Mouse (Mus musculus) C2C12 (cell line): ENCODE measurements around the gene Grid2ip. TPM values are rescaled to one million over a fixed set of nuclear protein-coding genes. Genes with fewer than 3 reads are reported as not detected.

Source experiments
- H3K27me3 ChIP-seq: one replicate; pipeline ENCODE4 v1.6.1; 2011; ENCODE audit not compliant: control insufficient read depth, insufficient read depth, insufficient read length
- H3K36me3 ChIP-seq: one replicate; pipeline ENCODE4 v1.6.1; 2011; ENCODE audit not compliant: control insufficient read depth, insufficient read depth
- H3K4me3 ChIP-seq: one replicate; pipeline ENCODE4 v1.5.1; 2011; ENCODE audit warnings: mild to moderate bottlenecking, control low read depth; ENCODE audit not compliant: poor library complexity, insufficient read depth, severe bottlenecking
- H3K79me2 ChIP-seq: one replicate; pipeline ENCODE4 v1.6.1; 2011; ENCODE audit not compliant: control insufficient read depth, insufficient read depth
- H3K79me3 ChIP-seq: one replicate; pipeline ENCODE4 v1.6.1; 2011; ENCODE audit warnings: low read depth, control low read depth
- H3ac ChIP-seq: one replicate; pipeline ENCODE3; 2011; ENCODE audit warnings: low read depth; ENCODE audit not compliant: control insufficient read depth, insufficient read length
- CEBPB ChIP-seq: IDR thresholded peaks from one replicate; pipeline ENCODE4 v1.6.1; 2011; ENCODE audit warnings: low read depth, mild to moderate bottlenecking, control low read depth, moderate library complexity
- CTCF ChIP-seq: IDR thresholded peaks from one replicate; pipeline ENCODE4 v1.5.1; 2011; ENCODE audit not compliant: control insufficient read depth, insufficient read depth, insufficient read length
- FOSL1 ChIP-seq: IDR thresholded peaks from one replicate; pipeline ENCODE4 v1.8.0; 2011; ENCODE audit warnings: mild to moderate bottlenecking, low read length; ENCODE audit not compliant: poor library complexity, insufficient read depth, severe bottlenecking
- MAX ChIP-seq: IDR thresholded peaks from one replicate; pipeline ENCODE4 v1.6.1; 2011; ENCODE audit warnings: mild to moderate bottlenecking, control low read depth
- MYOD1 ChIP-seq: IDR thresholded peaks from one replicate; pipeline ENCODE4 v1.6.1; 2011; ENCODE audit warnings: low read depth; ENCODE audit not compliant: control insufficient read depth, insufficient read length
- MYOG ChIP-seq: IDR thresholded peaks from one replicate; pipeline ENCODE4 v1.6.1; 2011; ENCODE audit not compliant: control insufficient read depth, insufficient read length; ENCODE audit errors: extremely low read depth
- USF1 ChIP-seq: IDR thresholded peaks from one replicate; pipeline ENCODE4 v1.6.1; 2011; ENCODE audit warnings: low read depth, mild to moderate bottlenecking, control low read depth, moderate library complexity
- polyA plus RNA-seq: library from polyadenylated mRNA; unstranded; fragments of >200 nt; fragmentation: generic; extraction: Trizol; gene quantifications from one replicate; pipeline ENCODE4 v1.2.1, GENCODE M21; 2012; ENCODE audit warnings: missing spikeins

Gene Grid2ip
- polyA plus RNA-seq, 1 experiment: not detected

- peaks cover 40% of the 10 kb centered on the region for H3K27me3 ChIP-seq
Measured at GRCm38 (mm10) chr5:143357564-143357963, 426 bp downstream of the Grid2ip start.

DNA sequence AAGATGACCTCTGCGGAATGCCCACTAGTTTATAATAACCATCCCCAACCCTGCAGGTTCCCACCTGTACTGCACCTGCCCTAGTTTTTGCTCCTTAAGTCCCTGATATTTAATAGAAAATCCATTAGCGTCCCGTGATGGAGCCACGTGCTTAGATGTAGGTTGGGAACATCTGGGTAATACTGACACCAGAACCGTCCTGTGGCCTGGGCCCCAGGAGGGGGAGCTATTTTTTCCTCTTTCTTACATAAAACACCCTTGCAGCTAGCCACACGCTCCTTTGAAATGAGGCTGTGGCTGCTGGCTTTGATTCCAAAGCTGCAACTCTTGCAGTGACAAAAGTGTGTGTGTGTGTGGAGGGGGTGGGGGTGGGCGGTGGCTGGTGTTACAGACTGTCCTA, 2.1 kb downstream of the Grid2ip start:
- TF ChIP-seq CEBPB (no peak), CTCF (no peak), MYOG (no peak), USF1 (no peak)
- H3ac ChIP-seq: no peak overlapping the region
- H3K4me3 ChIP-seq: no peak overlapping the region
- H3K36me3 ChIP-seq: no peaks in the 10 kb centered on the region
- H3K27me3 ChIP-seq: peaks cover 51% of the 10 kb centered on the region
- H3K79me3 ChIP-seq: no peaks in the 10 kb centered on the region
- H3K79me2 ChIP-seq: no peaks in the 10 kb centered on the region

More at GRCm38 (mm10) chr5:143357564-143357963, 426 bp downstream of the Grid2ip start:
- H3ac ChIP-seq: no peak overlapping the region
- H3K79me3 ChIP-seq: no peaks in the 10 kb centered on the region
- no peak overlapping the region for H3K4me3 ChIP-seq
- H3K79me2 ChIP-seq: no peaks in the 10 kb centered on the region
- TF ChIP-seq CEBPB (no peak), MAX (no peak), MYOG (no peak), CTCF (no peak), USF1 (no peak), FOSL1 (no peak)
- no peaks in the 10 kb centered on the region for H3K36me3 ChIP-seq

DNA sequence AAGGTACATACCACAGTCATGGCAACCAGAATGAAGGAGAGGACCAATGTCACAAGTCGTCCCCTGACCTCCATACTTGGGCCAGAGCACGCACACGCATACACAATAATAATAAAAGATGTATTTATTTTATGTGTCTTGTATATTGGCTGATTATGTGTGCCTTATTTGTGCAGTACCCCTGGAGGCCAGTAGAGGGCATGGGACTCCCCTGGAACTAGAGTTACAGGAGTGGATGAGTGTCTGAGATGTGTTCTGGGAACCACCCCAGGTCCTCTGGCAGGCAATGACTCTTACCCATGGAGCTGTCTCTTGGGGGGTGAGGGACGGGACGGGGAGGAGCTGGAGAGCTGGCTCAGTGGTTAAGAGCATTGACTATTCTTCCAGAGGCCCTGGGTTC, 2.9 kb downstream of the Grid2ip start:
- peaks cover 58% of the 10 kb centered on the region for H3K27me3 ChIP-seq

GRCm38 (mm10) chr5:143361428-143361827, 4.3 kb downstream of the Grid2ip start:
- TF ChIP-seq FOSL1: no peak
- TF ChIP-seq USF1: no peak
- no peak for TF ChIP-seq CTCF
- TF ChIP-seq MAX: no peak
- no peak for TF ChIP-seq CEBPB
- no peak for TF ChIP-seq MYOD1
- TF ChIP-seq MYOG: no peak
- no peak overlapping the region for H3K4me3 ChIP-seq
- H3ac ChIP-seq: no peak overlapping the region
- no peaks in the 10 kb centered on the region for H3K79me3 ChIP-seq
- no peaks in the 10 kb centered on the region for H3K36me3 ChIP-seq
- H3K27me3 ChIP-seq: peaks cover 65% of the 10 kb centered on the region
- H3K79me2 ChIP-seq: no peaks in the 10 kb centered on the region

More for the DNA sequence above, 2.9 kb downstream of the Grid2ip start:
- Histone ChIP-seq H3K36me3 (no peaks in the 10 kb centered on the region), H3K4me3 (no peak overlapping the region), H3K79me2 (no peaks in the 10 kb centered on the region), H3K79me3 (no peaks in the 10 kb centered on the region), H3ac (no peak overlapping the region)
- TF ChIP-seq MYOD1 (no peak), MYOG (no peak), CEBPB (no peak)

- no peak overlapping the region for H3K4me3 ChIP-seq
- no peak overlapping the region for H3ac ChIP-seq
- TF ChIP-seq FOSL1 (no peak), MAX (no peak), CEBPB (no peak), USF1 (no peak), MYOD1 (no peak)
- peaks cover 58% of the 10 kb centered on the region for H3K27me3 ChIP-seq
- H3K79me2 ChIP-seq: no peaks in the 10 kb centered on the region
- no peaks in the 10 kb centered on the region for H3K36me3 ChIP-seq
- H3K79me3 ChIP-seq: no peaks in the 10 kb centered on the region
Measured at GRCm38 (mm10) chr5:143363678-143364615, 6.8 kb downstream of the Grid2ip start.

- no peak for TF ChIP-seq CEBPB
- no peak for TF ChIP-seq USF1
- no peak for TF ChIP-seq MAX
- no peak for TF ChIP-seq CTCF
- TF ChIP-seq MYOD1: no peak
- TF ChIP-seq FOSL1: no peak
- TF ChIP-seq MYOG: no peak
- H3K79me3 ChIP-seq: no peaks in the 10 kb centered on the region
- no peak overlapping the region for H3K4me3 ChIP-seq
- H3K79me2 ChIP-seq: no peaks in the 10 kb centered on the region
- H3K36me3 ChIP-seq: no peaks in the 10 kb centered on the region
- peaks cover 75% of the 10 kb centered on the region for H3K27me3 ChIP-seq
- H3ac ChIP-seq: no peak overlapping the region
Measured at GRCm38 (mm10) chr5:143367931-143368330, 10.8 kb downstream of the Grid2ip start.
